Mouse (Mus musculus) spleen, adult 18-20 months (tissue): ENCODE data around the gene Sdf4.

Source experiments
- DNase-seq, 2 experiments: peaks; one replicate each; pipeline ENCODE4 v3.0.0; 2022; ENCODE audit warnings: mixed read lengths in 2 of 2

Sdf4 gene

GRCm38 (mm10) chr4:155992241-155992905 is at the start of gene Sdf4, which contains the start of gene B3galt6:
Gene Sdf4 (plus strand): TSS chr4:155992872.
Gene B3galt6 (minus strand): TSS chr4:155992649.
- DNase-seq: peak; percentile 83 to 89

- no peak for DNase-seq
Measured at GRCm38 (mm10) chr4:155943049-155943452, 49.6 kb upstream of the Sdf4 start.

- peak; percentile 86 to 94 for DNase-seq
Measured at GRCm38 (mm10) chr4:155943534-155944249, 49.0 kb upstream of the Sdf4 start, which contains the start of gene Ube2j2. Gene Ube2j2 (plus strand): TSS chr4:155943831.

DNA sequence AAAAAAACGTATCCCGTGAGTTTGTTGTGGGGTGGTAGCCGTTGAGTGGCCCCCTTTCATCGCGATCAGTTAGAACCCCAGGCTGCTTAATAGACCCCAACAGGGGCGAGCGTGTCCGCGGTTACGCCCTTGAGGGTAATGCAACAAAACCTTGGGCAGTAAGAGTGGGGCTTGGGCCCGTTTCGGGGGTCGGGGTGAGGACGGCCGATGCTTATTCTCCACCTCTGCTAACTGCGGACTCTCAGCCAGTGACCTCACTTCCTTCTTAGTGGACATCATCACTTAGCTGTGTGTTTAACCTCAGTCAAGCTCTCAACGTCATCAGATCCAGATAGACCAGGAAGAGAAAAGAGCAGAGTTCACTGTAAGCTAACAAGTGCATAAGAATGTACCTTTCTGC is 48.4 kb upstream of the Sdf4 start:
- DNase-seq: peak in 1 of 2 experiments; percentile 12

- DNase-seq: no peak
Measured at GRCm38 (mm10) chr4:155947094-155947493, 45.6 kb upstream of the Sdf4 start.

DNA sequence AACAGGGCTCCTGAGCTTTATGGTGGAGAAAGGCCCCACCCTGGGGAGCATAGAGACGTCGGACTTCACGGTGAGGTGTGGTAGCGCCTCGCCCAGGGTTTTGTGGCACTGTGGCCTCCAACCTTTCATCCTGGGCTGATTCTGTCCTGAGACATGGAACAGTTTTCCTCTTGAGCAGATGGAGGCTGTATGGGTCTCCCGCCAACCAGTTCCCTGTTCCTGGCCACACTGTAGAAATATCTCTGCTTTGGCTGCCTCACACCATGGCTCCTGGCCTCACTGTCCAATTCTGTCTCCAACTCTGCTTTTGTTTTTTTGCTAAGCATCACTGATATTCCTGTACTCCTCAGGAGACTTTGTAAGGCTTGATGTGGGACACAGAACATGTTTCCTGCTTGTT is 37.2 kb upstream of the Sdf4 start:
- no peak for DNase-seq

- peak; percentile 50 to 68 for DNase-seq
Measured at GRCm38 (mm10) chr4:155959275-155959674, 33.4 kb upstream of the Sdf4 start.

- DNase-seq: peak in 1 of 2 experiments; percentile 12
Measured at GRCm38 (mm10) chr4:155962167-155962971, 30.3 kb upstream of the Sdf4 start, which contains the start of gene C1qtnf12. Gene C1qtnf12 (plus strand): TSS chr4:155962318.

DNA sequence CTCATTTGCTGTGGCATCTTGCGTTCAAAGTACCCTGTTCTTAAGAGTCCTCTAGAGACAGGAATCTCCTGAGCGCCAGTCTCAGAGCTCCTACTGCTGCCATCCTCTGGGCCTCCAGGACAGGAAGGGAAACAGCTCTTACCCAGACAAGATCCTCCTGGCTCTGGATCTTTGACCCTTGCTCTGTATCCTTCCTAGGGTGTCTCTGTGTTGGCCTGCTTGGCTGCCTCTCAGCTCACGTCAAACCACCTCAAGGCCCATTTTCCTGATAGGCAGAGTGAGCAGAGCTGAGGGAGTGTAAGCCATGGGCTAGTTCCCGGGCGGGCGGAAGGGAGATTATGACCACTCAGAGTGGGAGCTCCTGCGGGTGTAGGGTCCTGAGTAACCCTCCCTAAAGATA is 29.6 kb upstream of the Sdf4 start:
- DNase-seq: no peak

DNA sequence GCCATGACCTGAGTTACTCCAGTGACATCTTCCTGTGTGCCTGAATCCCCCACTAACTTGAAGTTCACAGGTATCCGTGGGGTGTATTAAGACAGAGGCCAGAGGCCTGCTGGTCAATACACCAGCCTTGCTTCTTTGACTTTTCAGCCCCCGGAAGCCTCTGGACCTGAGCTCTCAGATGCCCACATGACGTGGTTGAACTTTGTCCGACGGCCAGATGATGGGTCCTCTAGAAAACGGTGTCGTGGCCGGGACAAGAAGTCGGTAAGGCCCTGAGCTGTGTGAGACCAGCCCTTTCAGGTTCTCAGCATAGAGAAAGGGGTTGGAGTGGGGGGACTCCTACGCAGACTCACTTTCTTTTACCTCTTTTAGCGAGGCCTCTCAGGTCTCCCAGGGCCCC is 28.3 kb upstream of the Sdf4 start:
- DNase-seq: no peak

DNA sequence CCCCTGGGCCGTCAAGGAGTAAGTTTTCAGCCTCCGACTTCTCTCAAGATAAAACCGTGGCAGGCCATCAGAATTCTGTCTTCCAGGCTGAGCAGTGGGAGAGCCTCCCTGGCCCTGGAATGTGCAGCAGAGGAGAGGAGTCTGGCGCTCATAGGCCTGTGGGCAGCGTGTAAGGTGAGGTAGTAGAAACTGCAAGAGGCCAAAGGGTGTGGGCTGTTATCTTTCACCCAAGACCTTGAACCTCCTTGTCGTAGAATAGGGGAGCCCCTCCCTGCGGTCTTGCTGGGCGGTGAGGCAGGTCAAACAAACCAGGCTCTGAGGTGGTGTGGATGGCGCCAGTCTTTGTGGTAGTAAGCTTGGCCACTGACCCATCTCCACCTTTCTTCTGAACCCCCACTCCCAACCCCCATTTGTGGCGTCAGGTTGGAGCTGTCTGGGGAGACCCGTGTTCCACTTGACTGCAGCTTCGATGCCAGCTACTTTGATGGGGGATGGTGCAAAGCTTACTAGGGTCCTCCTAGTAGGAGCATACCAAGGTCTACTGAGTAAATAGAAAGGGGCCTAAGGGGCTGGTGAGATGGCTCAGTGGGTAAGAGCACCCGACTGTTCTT is 23.5 kb upstream of the Sdf4 start:
- DNase-seq: no peak

DNA sequence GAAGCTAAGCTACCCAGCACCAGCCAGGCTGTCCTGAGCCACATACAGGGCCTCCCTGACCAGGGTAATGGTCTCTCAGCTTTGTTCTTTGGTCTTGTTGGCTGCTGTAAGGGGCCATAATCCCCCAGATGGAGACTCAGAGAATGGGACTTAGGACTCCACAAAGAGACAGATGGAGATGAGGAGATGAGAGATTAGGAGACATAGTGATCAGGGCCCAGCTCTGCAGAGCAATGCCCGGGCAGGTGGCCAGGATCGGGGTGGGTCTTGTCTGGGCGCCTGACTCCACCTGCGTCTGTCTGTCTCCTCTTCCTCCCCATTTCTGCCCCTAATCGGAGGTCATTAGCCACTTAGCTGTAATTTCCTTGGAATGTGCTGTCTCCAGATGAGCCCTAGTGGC is 22.4 kb upstream of the Sdf4 start:
- DNase-seq: no peak

DNA sequence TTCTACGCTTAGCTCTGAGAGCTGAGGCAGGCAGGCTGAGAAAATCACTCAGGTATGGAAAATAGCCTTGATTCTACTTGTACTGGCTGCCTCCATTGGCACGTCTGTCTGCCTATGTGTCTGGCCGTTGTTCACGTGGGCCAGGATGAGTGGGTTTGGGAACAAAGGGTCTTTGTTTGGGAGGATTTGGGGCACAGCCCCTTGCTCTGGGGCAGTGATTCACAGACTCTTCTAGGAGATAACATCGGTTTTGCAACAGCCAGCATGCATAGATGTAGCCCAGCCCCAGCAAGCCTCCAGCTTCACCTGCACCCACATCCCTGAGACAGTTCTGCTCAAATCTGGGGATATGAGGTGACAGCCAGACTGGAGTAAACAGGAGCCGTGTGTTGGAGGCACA is 20.0 kb upstream of the Sdf4 start:
- no peak for DNase-seq

GRCm38 (mm10) chr4:155973239-155973638 is 19.4 kb upstream of the Sdf4 start:
- no peak for DNase-seq

- no peak for DNase-seq
Measured at GRCm38 (mm10) chr4:155981436-155982082, 11.1 kb upstream of the Sdf4 start.

GRCm38 (mm10) chr4:155983788-155984187 is 8.9 kb upstream of the Sdf4 start:
- DNase-seq: no peak

DNA sequence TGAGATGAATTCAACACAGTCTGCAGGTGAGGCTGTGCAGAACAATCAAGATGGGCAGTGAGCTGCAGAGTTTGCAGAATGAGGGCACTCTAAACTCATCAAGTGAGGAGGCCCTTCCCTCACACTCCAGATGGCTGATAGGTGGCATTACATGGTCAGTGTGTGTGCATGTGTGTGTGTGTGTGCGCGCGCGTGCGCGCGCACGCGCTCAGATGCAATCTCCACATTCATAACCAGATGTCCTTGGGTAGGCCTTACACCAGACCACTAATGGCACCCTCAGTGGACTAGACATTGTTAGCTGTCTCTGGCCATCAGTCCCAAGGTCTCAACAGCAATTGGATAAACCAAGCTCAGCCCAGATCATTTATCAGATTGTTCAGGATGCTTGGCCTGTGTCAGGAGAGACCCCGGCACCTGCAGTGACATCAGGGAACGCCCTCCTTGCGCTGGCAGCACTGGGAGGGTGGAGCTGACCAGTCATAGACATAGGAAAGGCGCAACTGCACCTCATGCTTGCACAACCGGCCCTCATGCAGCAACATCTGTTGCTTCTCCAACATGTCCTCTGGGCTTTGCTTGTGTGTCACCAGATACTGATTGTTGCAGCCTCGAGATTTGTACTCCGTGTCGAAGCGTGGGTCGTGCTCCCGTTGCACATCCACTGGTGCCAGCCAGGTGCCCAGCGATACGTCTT is 1.3 kb upstream of the Sdf4 start:
- no peak for DNase-seq

DNA sequence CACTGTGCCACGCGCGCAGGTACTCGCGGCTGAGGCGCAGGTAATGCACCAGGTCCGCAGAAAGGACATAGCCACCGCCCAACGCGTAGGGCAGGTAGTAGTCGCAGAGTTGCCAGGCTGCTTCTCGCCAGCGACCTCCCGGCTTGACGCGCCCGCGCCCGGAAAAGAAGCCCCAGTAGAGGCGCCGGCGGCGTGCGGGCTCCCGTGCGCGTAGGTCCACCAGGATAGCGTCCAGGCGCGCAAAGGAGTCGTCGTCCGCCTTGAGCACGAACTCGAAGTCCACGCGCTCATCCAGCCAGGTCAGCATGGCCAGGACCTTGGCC is 803 bp upstream of the Sdf4 start:
- peak in 1 of 2 experiments; percentile 36 for DNase-seq

DNA sequence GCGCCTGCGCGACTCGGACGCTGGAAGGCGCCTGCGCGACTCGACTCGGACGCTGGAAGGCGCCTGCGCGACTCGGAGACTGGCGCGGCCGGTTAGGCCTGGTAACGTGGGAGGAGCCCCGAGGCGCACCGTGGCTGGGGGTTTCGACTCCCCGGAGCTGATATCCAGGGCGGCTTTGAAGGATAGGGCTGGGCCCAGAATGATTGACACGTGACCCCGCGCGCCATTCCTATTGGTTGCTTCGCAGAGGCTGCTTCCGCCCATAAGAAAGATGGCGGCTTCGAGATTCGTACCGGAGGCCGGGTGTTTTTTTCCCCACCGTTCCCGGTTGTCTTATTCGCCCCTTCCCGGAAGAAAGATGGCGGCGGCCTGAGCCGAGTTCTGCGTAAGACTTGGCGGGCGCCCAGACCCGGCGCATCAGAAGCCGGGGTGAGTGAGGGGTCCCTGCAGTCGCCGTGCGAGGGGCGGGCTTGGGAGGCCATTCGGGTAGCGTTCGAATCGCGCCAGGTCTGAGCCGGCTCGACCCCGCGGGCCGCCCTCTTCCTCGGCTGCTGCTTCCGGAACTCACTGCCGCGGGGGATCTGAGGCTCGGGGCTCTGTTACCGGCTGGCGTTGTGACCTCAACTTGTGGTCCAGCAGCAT is 355 bp downstream of the Sdf4 start:
- peak in 1 of 2 experiments; percentile 97 for DNase-seq

DNA sequence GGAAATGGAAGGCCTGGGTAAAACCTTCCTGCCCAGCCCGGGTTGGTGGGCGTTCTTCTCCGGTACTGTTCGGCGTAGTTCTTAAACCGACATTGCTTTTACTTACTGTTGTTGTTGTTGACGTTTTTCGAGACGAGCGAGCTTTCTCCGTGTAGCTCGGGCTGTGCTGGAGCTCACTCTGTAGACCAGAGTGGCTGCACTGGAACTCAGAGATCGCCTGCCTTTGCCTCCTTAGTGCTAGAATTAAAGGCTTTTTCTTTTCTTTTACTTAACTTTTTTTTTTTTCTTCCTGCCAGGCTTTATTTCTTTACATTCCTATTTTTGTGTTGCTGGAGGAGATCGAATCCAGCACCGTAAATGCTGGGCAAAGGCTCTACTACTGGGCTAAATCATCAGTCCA is 934 bp downstream of the Sdf4 start:
- DNase-seq: no peak

DNA sequence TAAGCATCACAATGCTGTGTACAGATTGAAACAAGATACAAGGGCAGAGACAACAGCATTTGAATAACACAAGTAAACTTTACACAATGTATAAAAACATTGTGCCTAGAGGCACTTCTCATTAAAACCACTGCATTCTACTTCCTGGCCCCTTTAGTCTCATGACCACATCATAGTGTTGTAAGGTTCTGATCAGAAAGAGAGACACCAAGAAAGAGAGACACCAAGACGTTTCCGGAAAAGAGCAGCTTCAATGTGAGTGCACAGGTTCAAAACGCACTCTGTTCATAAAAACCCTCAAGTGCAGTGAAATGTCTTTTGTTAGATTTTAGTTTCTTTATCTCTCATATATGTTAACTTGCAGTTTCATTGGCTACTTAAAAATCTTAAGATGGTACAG is 11.4 kb downstream of the Sdf4 start:
- DNase-seq: no peak
